Mouse (Mus musculus) CH12.LX (cell line): ENCODE measurements around the gene Commd8.

Experiments
- CHD1 ChIP-seq: IDR thresholded peaks from 2 replicates; pipeline ENCODE4 v1.6.1; 2012; ENCODE audit warnings: low read depth, low read length, improper control_type of control experiment, inconsistent platforms
- CTCF ChIP-seq, 2 experiments: IDR thresholded peaks in 1 of 2; conservative IDR thresholded peaks in 1 of 2; 2 replicates each; pipeline ENCODE4 v1.5.1; 2011 to 2012; ENCODE audit warnings: low read depth in 2 of 2, low read length in 2 of 2, improper control_type of control experiment in 1 of 2, inconsistent platforms in 1 of 2, mild to moderate bottlenecking in 1 of 2, moderate library complexity in 1 of 2
- ELF1 ChIP-seq: IDR thresholded peaks from 2 replicates; pipeline ENCODE4 v1.6.1; 2014; ENCODE audit warnings: low read depth, mild to moderate bottlenecking, inconsistent platforms, low read length, improper control_type of control experiment
- JUN ChIP-seq: IDR thresholded peaks from 2 replicates; pipeline ENCODE4 v1.6.1; 2011; ENCODE audit warnings: low read depth, mild to moderate bottlenecking, low read length, improper control_type of control experiment, moderate library complexity; ENCODE audit not compliant: insufficient read depth
- MEF2A ChIP-seq: IDR thresholded peaks from 2 replicates; pipeline ENCODE4 v1.6.1; 2014; ENCODE audit warnings: low read depth, mild to moderate bottlenecking, inconsistent platforms, low read length, improper control_type of control experiment, borderline replicate concordance
- NELFE ChIP-seq: IDR thresholded peaks from 2 replicates; pipeline ENCODE4 v1.6.1; 2011; ENCODE audit warnings: low read depth, low read length, improper control_type of control experiment
- NRF1 ChIP-seq: IDR thresholded peaks from 2 replicates; pipeline ENCODE4 v1.6.1; 2014; ENCODE audit warnings: low read depth, mild to moderate bottlenecking, inconsistent platforms, low read length, improper control_type of control experiment, moderate library complexity
- POLR2A ChIP-seq: IDR thresholded peaks from 2 replicates; pipeline ENCODE4 v1.6.1; 2011; ENCODE audit warnings: low read depth, mild to moderate bottlenecking, improper control_type of control experiment, low read length
- UBTF ChIP-seq: IDR thresholded peaks from 2 replicates; pipeline ENCODE4 v1.6.1; 2012; ENCODE audit warnings: low read depth, mild to moderate bottlenecking, inconsistent platforms, low read length, improper control_type of control experiment, moderate library complexity
- USF1 ChIP-seq: IDR thresholded peaks from 2 replicates; pipeline ENCODE4 v1.6.1; 2014; ENCODE audit warnings: low read depth, mild to moderate bottlenecking, inconsistent platforms, low read length, improper control_type of control experiment
- ZC3H11A ChIP-seq: IDR thresholded peaks from 2 replicates; pipeline ENCODE4 v1.6.1; 2012; ENCODE audit warnings: low read depth, mild to moderate bottlenecking, inconsistent platforms, low read length, improper control_type of control experiment
- ZNF384 ChIP-seq: IDR thresholded peaks from 2 replicates; pipeline ENCODE4 v1.6.1; 2012; ENCODE audit warnings: low read depth, low read length, improper control_type of control experiment, inconsistent platforms

DNA sequence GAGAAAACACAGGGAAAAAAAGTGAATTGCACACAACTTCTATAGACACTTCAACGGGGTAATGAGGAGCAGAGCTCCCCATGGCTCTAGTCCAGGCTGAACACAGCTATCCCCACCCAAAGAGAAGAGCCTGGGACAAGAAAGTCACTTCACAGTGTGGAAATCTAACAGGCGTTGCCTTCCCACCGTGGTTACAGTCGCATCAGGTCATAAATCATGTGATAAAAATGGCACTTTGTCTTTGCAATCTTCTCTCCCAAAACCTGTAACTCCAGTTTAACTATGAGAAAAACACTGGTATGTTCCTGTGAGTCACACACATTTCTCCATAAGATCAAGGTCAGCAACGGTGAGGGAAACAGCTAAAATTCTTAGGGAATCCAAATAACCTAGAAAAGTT is 11.4 kb downstream of the Commd8 start:
- TF ChIP-seq UBTF (no peak), CHD1 (no peak), POLR2A (no peak), ELF1 (no peak), ZNF384 (no peak), ZC3H11A (no peak), JUN (no peak), CTCF (conservative IDR thresholded peaks at IDR 0.05 in 1 of 2, IDR thresholded peaks at IDR 0.05 in 1 of 2; ENCODE audit: low read depth in 2 of 2, low read length in 2 of 2) (no peak), NRF1 (no peak), USF1 (no peak), NELFE (no peak), MEF2A (no peak)
